Mouse (Mus musculus): ENCODE measurements around the gene Trio. TPM values are rescaled to one million over a fixed set of nuclear protein-coding genes. Genes with fewer than 3 reads are reported as not detected.

Trio gene
- polyA plus RNA-seq (2012; rRNA removed), result 149 and 167 TPM in 2 replicates

DNA sequence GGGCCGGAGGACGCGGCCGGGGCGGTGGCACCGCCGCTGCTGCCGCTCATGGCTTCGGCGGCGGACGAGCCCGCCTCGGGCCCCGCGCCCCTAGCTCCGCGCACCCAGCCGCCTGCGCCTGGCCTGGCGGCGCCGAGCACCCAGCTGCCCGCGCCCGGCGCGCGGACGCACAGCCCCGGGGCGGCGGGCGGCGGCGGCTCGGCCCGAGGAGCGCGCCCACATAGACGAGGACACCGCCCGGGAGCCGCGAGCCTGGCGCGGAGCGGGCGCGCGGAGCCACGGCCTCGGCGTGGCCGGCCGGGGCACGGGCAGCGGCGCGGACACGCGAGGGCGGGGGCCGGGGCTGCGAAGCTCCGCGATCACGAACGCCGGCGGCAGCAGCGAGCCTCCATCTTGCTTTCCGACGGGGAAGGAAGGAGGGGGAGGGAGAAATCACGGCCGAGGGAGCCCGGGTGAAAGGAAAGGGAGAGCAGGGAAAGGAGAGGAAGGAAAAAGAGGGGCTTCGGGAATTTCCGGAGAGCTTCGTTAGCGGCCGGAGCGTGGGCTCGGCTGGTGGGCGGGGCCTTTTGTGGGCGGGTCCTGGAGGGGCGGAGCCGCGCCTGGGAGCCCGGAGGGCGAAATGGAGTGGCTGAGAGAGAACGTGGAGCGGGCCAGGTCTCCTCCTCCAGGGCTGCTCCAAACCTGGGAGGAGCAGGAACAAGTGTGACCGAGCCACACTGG is at the start of gene Trio:
TSS of gene Trio (minus strand) at position 402 of the 720 bp plus-strand sequence.
- H3K27ac ChIP-seq (ENCODE audit: insufficient read depth, low read length), result peak within 1 kb of the TSS; percentile 67
- H3K4me3 ChIP-seq (ENCODE audit: insufficient read depth, low read length), result peak within 1 kb of the TSS; percentile 62
- H3K4me1 ChIP-seq (ENCODE audit: control insufficient read depth, insufficient read depth, low read length), result peaks cover 7% of the 10 kb centered on the region
- TF ChIP-seq POLR2A (IDR thresholded peaks at IDR 0.05; ENCODE audit: extremely low read depth, insufficient read depth, low read length) (peak; percentile 90), CTCF (IDR thresholded peaks at IDR 0.05; ENCODE audit: extremely low read depth, insufficient read depth, low read length) (no peak)

DNA sequence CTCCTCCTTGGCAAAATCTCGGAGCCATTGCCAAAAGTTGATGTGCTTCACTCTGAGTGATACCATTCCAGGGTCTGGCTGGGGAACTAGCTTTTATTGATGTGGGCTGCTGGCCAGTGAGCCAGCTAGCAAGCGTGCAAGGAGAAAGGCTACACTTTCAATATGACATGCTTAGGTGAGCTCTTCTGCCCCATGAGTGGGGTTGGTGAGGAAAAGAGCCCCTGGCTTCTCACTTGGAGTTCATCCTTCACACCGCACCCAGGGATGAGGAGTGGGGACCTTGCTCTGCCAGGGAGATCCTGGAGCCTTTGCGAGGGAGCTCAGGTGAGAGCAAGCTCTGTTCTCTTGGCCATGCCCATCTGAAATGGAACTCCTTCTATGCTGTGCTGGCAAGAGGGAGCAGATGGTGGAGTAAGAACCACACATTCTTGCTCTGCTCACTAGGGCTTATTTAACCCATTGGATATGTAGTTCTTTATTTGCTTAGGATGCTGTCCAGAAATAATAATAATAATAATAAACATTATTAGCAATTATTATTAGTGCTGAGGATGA is 48.8 kb upstream of the Trio start:
- H3K27ac ChIP-seq (ENCODE audit: insufficient read depth, low read length), result no peak overlapping the region
- TF ChIP-seq CTCF (IDR thresholded peaks at IDR 0.05; ENCODE audit: extremely low read depth, insufficient read depth, low read length), result no peak
- no peak for TF ChIP-seq POLR2A (IDR thresholded peaks at IDR 0.05; ENCODE audit: extremely low read depth, insufficient read depth, low read length)
- H3K4me3 ChIP-seq (ENCODE audit: insufficient read depth, low read length), result no peak overlapping the region
- no peaks in the 10 kb centered on the region for H3K4me1 ChIP-seq (ENCODE audit: control insufficient read depth, insufficient read depth, low read length)

GRCm38 (mm10) chr15:28071601-28072000 is 46.0 kb upstream of the Trio start:
- TF ChIP-seq CTCF (IDR thresholded peaks at IDR 0.05; ENCODE audit: extremely low read depth, insufficient read depth, low read length) (no peak), POLR2A (IDR thresholded peaks at IDR 0.05; ENCODE audit: extremely low read depth, insufficient read depth, low read length) (no peak)
- Histone ChIP-seq H3K4me3 (ENCODE audit: insufficient read depth, low read length) (no peak overlapping the region), H3K4me1 (ENCODE audit: control insufficient read depth, insufficient read depth, low read length) (no peaks in the 10 kb centered on the region), H3K27ac (ENCODE audit: insufficient read depth, low read length) (no peak overlapping the region)

DNA sequence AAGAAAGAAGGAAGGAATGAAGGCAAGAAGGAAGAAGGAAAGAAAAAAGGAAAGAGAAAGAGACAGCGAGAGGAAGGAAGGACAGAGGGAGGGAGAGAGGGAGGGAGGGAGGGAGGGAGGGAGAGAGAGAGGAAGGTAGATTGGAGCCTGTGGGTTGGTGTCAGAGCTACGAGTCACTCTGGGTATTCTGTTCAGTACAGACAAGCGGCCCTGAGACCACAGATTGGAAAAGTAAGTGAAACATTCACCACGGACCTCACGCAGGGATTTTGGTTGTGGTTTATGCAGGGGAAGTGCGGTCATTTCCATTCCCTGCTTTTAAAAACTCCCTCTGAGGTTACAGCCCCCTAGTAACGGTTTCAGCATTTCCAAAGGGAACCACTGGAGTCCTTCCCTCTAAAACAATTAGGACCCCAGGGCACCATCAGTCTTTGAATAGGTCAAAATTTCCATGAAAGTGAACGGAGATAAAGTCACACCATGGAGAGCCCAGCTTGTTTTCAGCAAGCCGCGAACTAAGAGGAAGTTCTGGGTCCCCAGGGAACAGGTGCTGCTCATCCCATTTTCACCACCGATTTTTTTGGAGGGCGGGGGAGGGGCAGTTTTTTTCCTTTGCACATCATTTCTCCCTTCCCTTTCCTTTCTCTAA is 45.2 kb upstream of the Trio start:
- Histone ChIP-seq H3K4me1 (ENCODE audit: control insufficient read depth, insufficient read depth, low read length) (no peaks in the 10 kb centered on the region), H3K27ac (ENCODE audit: insufficient read depth, low read length) (no peak overlapping the region), H3K4me3 (ENCODE audit: insufficient read depth, low read length) (no peak overlapping the region)
- TF ChIP-seq POLR2A (IDR thresholded peaks at IDR 0.05; ENCODE audit: extremely low read depth, insufficient read depth, low read length) (no peak), CTCF (IDR thresholded peaks at IDR 0.05; ENCODE audit: extremely low read depth, insufficient read depth, low read length) (no peak)

DNA sequence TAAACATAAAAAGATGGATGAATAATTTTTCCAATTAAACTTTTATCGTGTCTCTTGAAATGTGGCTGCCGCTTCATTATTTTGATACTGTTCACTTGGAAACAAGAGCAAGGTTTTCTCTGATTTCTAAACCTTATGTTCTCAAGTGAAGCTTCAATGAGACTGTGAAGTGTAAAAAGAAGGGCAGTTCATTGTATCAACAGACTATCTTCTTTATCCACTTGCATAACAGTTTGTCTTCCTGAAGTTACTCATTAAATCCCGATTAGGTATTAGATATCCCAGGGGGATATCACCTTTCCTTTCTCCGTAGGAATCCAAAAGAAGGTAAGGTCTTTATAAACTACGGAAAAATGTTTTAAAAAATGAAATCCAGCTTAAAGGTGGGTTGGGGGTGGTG is 44.6 kb upstream of the Trio start:
- Histone ChIP-seq H3K4me3 (ENCODE audit: insufficient read depth, low read length) (no peak overlapping the region), H3K4me1 (ENCODE audit: control insufficient read depth, insufficient read depth, low read length) (no peaks in the 10 kb centered on the region), H3K27ac (ENCODE audit: insufficient read depth, low read length) (no peak overlapping the region)
- TF ChIP-seq CTCF (IDR thresholded peaks at IDR 0.05; ENCODE audit: extremely low read depth, insufficient read depth, low read length) (no peak), POLR2A (IDR thresholded peaks at IDR 0.05; ENCODE audit: extremely low read depth, insufficient read depth, low read length) (no peak)

DNA sequence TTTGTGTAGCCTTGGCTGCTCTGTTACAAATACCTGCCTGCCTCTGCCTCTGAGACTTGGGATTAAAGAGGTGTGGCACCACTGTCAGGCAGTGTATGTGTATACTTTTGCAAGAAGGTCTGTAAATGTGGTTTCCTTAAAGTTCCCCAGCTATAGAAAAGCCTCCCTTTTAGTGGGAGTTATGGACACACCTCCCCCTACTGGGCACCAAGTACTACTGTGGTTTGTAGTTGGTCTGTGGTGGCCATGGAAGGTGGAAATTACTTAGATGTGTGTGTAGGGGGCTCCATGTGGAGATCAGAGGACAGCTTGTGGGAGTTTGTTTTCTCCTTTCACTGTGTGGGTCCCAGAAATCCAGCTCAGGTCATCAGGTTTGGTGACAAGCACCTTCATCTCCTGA is 41.7 kb upstream of the Trio start:
- no peak overlapping the region for H3K27ac ChIP-seq (ENCODE audit: insufficient read depth, low read length)
- TF ChIP-seq CTCF (IDR thresholded peaks at IDR 0.05; ENCODE audit: extremely low read depth, insufficient read depth, low read length), result peak; percentile 39; the same call in 1 of the 2 replicates
- no peak for TF ChIP-seq POLR2A (IDR thresholded peaks at IDR 0.05; ENCODE audit: extremely low read depth, insufficient read depth, low read length)
- no peaks in the 10 kb centered on the region for H3K4me1 ChIP-seq (ENCODE audit: control insufficient read depth, insufficient read depth, low read length)
- H3K4me3 ChIP-seq (ENCODE audit: insufficient read depth, low read length), result no peak overlapping the region

DNA sequence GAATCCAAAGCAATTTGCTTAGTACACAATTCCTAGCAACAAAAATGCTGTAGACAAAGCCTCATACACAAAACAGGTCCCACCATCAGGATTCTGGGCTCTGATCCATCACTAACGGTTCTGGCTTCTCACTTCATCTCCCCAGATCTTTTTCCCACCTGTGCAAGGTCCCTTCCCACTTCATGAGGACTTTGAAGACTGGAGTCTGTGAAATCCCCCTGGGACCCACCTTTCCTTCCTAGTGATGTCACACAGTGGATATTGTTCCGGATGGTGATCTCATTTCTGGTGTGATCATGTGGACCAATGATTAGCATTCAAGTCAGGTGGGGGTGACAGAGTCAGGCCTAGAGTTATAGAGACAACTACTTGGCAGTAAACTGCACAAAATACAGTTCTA is 40.8 kb upstream of the Trio start:
- TF ChIP-seq CTCF (IDR thresholded peaks at IDR 0.05; ENCODE audit: extremely low read depth, insufficient read depth, low read length), result no peak
- no peak for TF ChIP-seq POLR2A (IDR thresholded peaks at IDR 0.05; ENCODE audit: extremely low read depth, insufficient read depth, low read length)

GRCm38 (mm10) chr15:28065572-28065971 is 39.9 kb upstream of the Trio start:
- TF ChIP-seq CTCF (IDR thresholded peaks at IDR 0.05; ENCODE audit: extremely low read depth, insufficient read depth, low read length), result no peak
- no peak for TF ChIP-seq POLR2A (IDR thresholded peaks at IDR 0.05; ENCODE audit: extremely low read depth, insufficient read depth, low read length)
- H3K27ac ChIP-seq (ENCODE audit: insufficient read depth, low read length), result no peak overlapping the region
- no peak overlapping the region for H3K4me3 ChIP-seq (ENCODE audit: insufficient read depth, low read length)
- H3K4me1 ChIP-seq (ENCODE audit: control insufficient read depth, insufficient read depth, low read length), result no peaks in the 10 kb centered on the region

More for the DNA sequence above, 40.8 kb upstream of the Trio start:
- Histone ChIP-seq H3K4me3 (ENCODE audit: insufficient read depth, low read length) (no peak overlapping the region), H3K4me1 (ENCODE audit: control insufficient read depth, insufficient read depth, low read length) (no peaks in the 10 kb centered on the region), H3K27ac (ENCODE audit: insufficient read depth, low read length) (no peak overlapping the region)

GRCm38 (mm10) chr15:28064733-28065088 is 39.1 kb upstream of the Trio start:
- no peak overlapping the region for H3K27ac ChIP-seq (ENCODE audit: insufficient read depth, low read length)

More at GRCm38 (mm10) chr15:28064733-28065088, 39.1 kb upstream of the Trio start:
- TF ChIP-seq CTCF (IDR thresholded peaks at IDR 0.05; ENCODE audit: extremely low read depth, insufficient read depth, low read length), result no peak
- TF ChIP-seq POLR2A (IDR thresholded peaks at IDR 0.05; ENCODE audit: extremely low read depth, insufficient read depth, low read length), result no peak
- Histone ChIP-seq H3K4me1 (ENCODE audit: control insufficient read depth, insufficient read depth, low read length) (no peaks in the 10 kb centered on the region), H3K4me3 (ENCODE audit: insufficient read depth, low read length) (no peak overlapping the region)
